Mouse (Mus musculus): ENCODE results near the gene Zfp398.

DNA sequence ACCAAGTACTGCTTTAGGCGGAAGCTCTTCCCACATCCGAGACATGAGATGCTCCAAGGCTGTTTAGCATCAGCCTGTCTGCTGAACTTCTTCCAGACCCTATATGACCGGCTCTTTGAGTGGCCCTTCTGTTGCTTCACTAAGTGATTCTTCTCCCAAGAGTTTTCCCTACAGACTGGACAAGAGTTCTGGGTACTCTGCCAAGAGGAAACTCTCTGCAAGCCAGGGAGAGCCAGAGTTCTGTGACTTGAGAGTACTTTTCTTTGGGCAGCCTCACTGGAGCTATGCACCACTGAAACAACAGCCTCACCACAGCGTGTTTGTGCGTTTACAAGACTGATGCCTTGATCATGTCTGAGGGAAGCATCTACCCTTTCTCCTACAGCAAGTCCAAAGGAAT lies 14.2 kb upstream of the Zfp398 start:
- TF ChIP-seq POLR2A (IDR thresholded peaks at IDR 0.05; ENCODE audit: control insufficient read depth, extremely low read depth, insufficient read depth, low read length, poor library complexity) (no peak), CTCF (IDR thresholded peaks at IDR 0.05; ENCODE audit: borderline replicate concordance, control insufficient read depth, extremely low read depth, insufficient read depth, low read length, poor library complexity) (no peak)

Data from thymus, adult 2 months (tissue).